Mouse (Mus musculus): ENCODE data around the gene Ifng. TPM values are rescaled to one million over a fixed set of nuclear protein-coding genes. Genes with fewer than 3 reads are reported as not detected.

Gene Ifng
- total and polyA plus RNA-seq, 2 experiments from 2014 or later, result 0.68 TPM; not detected in 1

GRCm38 (mm10) chr10:118477297-118477696 is 36.5 kb downstream of the Ifng start:
- Histone ChIP-seq H3K4me2 (ENCODE audit: low read depth, low read length) (no peak overlapping the region), H3K9me3 (ENCODE audit: low read length) (no peaks in the 10 kb centered on the region), H3K27ac (no peak overlapping the region), H3K27me3 (ENCODE audit: insufficient read depth, low read length) (no peaks in the 10 kb centered on the region), H3K9ac (replicated peaks; ENCODE audit: low read length) (no peak overlapping the region), H3K4me3 (ENCODE audit: low read length) (no peak overlapping the region), H3K36me3 (ENCODE audit: insufficient read depth, low read length) (no peaks in the 10 kb centered on the region), H3K4me1 (ENCODE audit: insufficient read depth, low read length) (no peaks in the 10 kb centered on the region)
- ATAC-seq (no peak), DNase-seq (ENCODE audit: low spot score) (no peak)
- no peak for TF ChIP-seq CTCF (IDR thresholded peaks at IDR 0.05; ENCODE audit: low read depth)
- 89% methylated on average over 2 of the region's 2 CpGs for WGBS

- TF ChIP-seq CTCF (IDR thresholded peaks at IDR 0.05; ENCODE audit: low read depth), result no peak
- H3K36me3 ChIP-seq (ENCODE audit: insufficient read depth, low read length), result no peaks in the 10 kb centered on the region
- no peak overlapping the region for H3K27ac ChIP-seq
- H3K4me3 ChIP-seq (ENCODE audit: low read length), result no peak overlapping the region
- no peaks in the 10 kb centered on the region for H3K4me1 ChIP-seq (ENCODE audit: insufficient read depth, low read length)
- no peaks in the 10 kb centered on the region for H3K27me3 ChIP-seq (ENCODE audit: insufficient read depth, low read length)
- 83% methylated on average over 4 of the region's 4 CpGs for WGBS
- H3K9me3 ChIP-seq (ENCODE audit: low read length), result no peaks in the 10 kb centered on the region
- DNase-seq (ENCODE audit: low spot score) (no peak), ATAC-seq (no peak)
- no peak overlapping the region for H3K9ac ChIP-seq (replicated peaks; ENCODE audit: low read length)
- no peak overlapping the region for H3K4me2 ChIP-seq (ENCODE audit: low read depth, low read length)
Measured at GRCm38 (mm10) chr10:118479244-118479643, 38.4 kb downstream of the Ifng start.

- DNase-seq (ENCODE audit: low spot score), result no peak
- Histone ChIP-seq H3K9ac (replicated peaks; ENCODE audit: low read length) (no peak overlapping the region), H3K4me3 (ENCODE audit: low read length) (no peak overlapping the region), H3K36me3 (ENCODE audit: insufficient read depth, low read length) (no peaks in the 10 kb centered on the region), H3K27me3 (ENCODE audit: insufficient read depth, low read length) (no peaks in the 10 kb centered on the region), H3K9me3 (ENCODE audit: low read length) (no peaks in the 10 kb centered on the region), H3K4me2 (ENCODE audit: low read depth, low read length) (no peak overlapping the region), H3K27ac (no peak overlapping the region), H3K4me1 (ENCODE audit: insufficient read depth, low read length) (no peaks in the 10 kb centered on the region)
- 96% methylated on average over 5 of the region's 5 CpGs for WGBS
- no peak for TF ChIP-seq CTCF (IDR thresholded peaks at IDR 0.05; ENCODE audit: low read depth)
- ATAC-seq, result no peak
Measured at GRCm38 (mm10) chr10:118480118-118480517, 39.3 kb downstream of the Ifng start.

- DNase-seq (ENCODE audit: low spot score) (no peak), ATAC-seq (no peak)
- Histone ChIP-seq H3K4me1 (ENCODE audit: insufficient read depth, low read length) (no peaks in the 10 kb centered on the region), H3K36me3 (ENCODE audit: insufficient read depth, low read length) (no peaks in the 10 kb centered on the region), H3K4me2 (ENCODE audit: low read depth, low read length) (no peak overlapping the region), H3K9me3 (ENCODE audit: low read length) (no peaks in the 10 kb centered on the region), H3K27ac (no peak overlapping the region), H3K27me3 (ENCODE audit: insufficient read depth, low read length) (no peaks in the 10 kb centered on the region), H3K4me3 (ENCODE audit: low read length) (no peak overlapping the region), H3K9ac (replicated peaks; ENCODE audit: low read length) (no peak overlapping the region)
- no peak for TF ChIP-seq CTCF (IDR thresholded peaks at IDR 0.05; ENCODE audit: low read depth)
- 87% methylated on average over 7 of the region's 7 CpGs for WGBS
Measured at GRCm38 (mm10) chr10:118480793-118481192, 39.9 kb downstream of the Ifng start.

GRCm38 (mm10) chr10:118494109-118494508 is 53.3 kb downstream of the Ifng start:
- H3K27me3 ChIP-seq (ENCODE audit: insufficient read depth, low read length), result no peaks in the 10 kb centered on the region
- DNase-seq (ENCODE audit: low spot score) (no peak), ATAC-seq (no peak)
- H3K4me2 ChIP-seq (ENCODE audit: low read depth, low read length), result no peak overlapping the region
- no peak for TF ChIP-seq CTCF (IDR thresholded peaks at IDR 0.05; ENCODE audit: low read depth)
- H3K36me3 ChIP-seq (ENCODE audit: insufficient read depth, low read length), result no peaks in the 10 kb centered on the region
- H3K9ac ChIP-seq (replicated peaks; ENCODE audit: low read length), result no peak overlapping the region
- H3K4me1 ChIP-seq (ENCODE audit: insufficient read depth, low read length), result no peaks in the 10 kb centered on the region
- H3K4me3 ChIP-seq (ENCODE audit: low read length), result no peak overlapping the region
- no peaks in the 10 kb centered on the region for H3K9me3 ChIP-seq (ENCODE audit: low read length)
- no peak overlapping the region for H3K27ac ChIP-seq
- 85% methylated on average over 1 of the region's 1 CpGs for WGBS

- H3K4me2 ChIP-seq (ENCODE audit: low read depth, low read length), result no peak overlapping the region
- ATAC-seq, result no peak
- H3K9me3 ChIP-seq (ENCODE audit: low read length), result no peaks in the 10 kb centered on the region
- H3K9ac ChIP-seq (replicated peaks; ENCODE audit: low read length), result no peak overlapping the region
- DNase-seq (ENCODE audit: low spot score), result no peak
- TF ChIP-seq CTCF (IDR thresholded peaks at IDR 0.05; ENCODE audit: low read depth), result no peak
- no peak overlapping the region for H3K27ac ChIP-seq
- no peaks in the 10 kb centered on the region for H3K36me3 ChIP-seq (ENCODE audit: insufficient read depth, low read length)
- no peak overlapping the region for H3K4me3 ChIP-seq (ENCODE audit: low read length)
- no peaks in the 10 kb centered on the region for H3K27me3 ChIP-seq (ENCODE audit: insufficient read depth, low read length)
- 87% methylated on average over 1 of the region's 1 CpGs for WGBS
- no peaks in the 10 kb centered on the region for H3K4me1 ChIP-seq (ENCODE audit: insufficient read depth, low read length)
Measured at GRCm38 (mm10) chr10:118495362-118495761, 54.5 kb downstream of the Ifng start.

Other genes starting within 250 kb of the Ifng start
- gene Il22, start 236.1 kb upstream of the Ifng start, total RNA-seq (2014; rRNA removed), result not detected in 2 replicates
- 2.0 and 2.9 TPM in 2 replicates for gene Il22, start 236.1 kb upstream of the Ifng start, polyA plus RNA-seq (2015; fragmentation: Nextera tagmentation; extraction: Ambion mirVana)
- gene Gm32717, start 200.3 kb upstream of the Ifng start, total RNA-seq (2014; rRNA removed), result 0.05 and 0.18 TPM in 2 replicates
- gene Gm32717, start 200.3 kb upstream of the Ifng start, polyA plus RNA-seq (2015; fragmentation: Nextera tagmentation; extraction: Ambion mirVana), result 0.10 TPM in 1 of 2 replicates, not detected in the other
- gene Gm32802, start 182.4 kb upstream of the Ifng start, total RNA-seq (2014; rRNA removed), result 0.05 and 0.18 TPM in 2 replicates
- gene Gm32802, start 182.4 kb upstream of the Ifng start, polyA plus RNA-seq (2015; fragmentation: Nextera tagmentation; extraction: Ambion mirVana), result 0.10 TPM in 1 of 2 replicates, not detected in the other
- 0.22 TPM in 1 of 2 replicates, not detected in the other for gene Iltifb, start 146.0 kb upstream of the Ifng start, total RNA-seq (2014; rRNA removed)
- 6.5 and 6.6 TPM in 2 replicates for gene Iltifb, start 146.0 kb upstream of the Ifng start, polyA plus RNA-seq (2015; fragmentation: Nextera tagmentation; extraction: Ambion mirVana)
- gene Gm9040, start 114.1 kb upstream of the Ifng start, total RNA-seq (2014; rRNA removed), result not detected in 2 replicates
- gene Gm9040, start 114.1 kb upstream of the Ifng start, polyA plus RNA-seq (2015; fragmentation: Nextera tagmentation; extraction: Ambion mirVana), result not detected in 2 replicates
- not detected in 2 replicates for gene Gm9044, start 108.6 kb upstream of the Ifng start, total RNA-seq (2014; rRNA removed)
- not detected in 2 replicates for gene Gm9044, start 108.6 kb upstream of the Ifng start, polyA plus RNA-seq (2015; fragmentation: Nextera tagmentation; extraction: Ambion mirVana)
- not detected in 2 replicates for gene Gm9045, start 103.2 kb upstream of the Ifng start, total RNA-seq (2014; rRNA removed)
- not detected in 2 replicates for gene Gm9045, start 103.2 kb upstream of the Ifng start, polyA plus RNA-seq (2015; fragmentation: Nextera tagmentation; extraction: Ambion mirVana)
- not detected in 2 replicates for gene Gm9046, start 97.8 kb upstream of the Ifng start, total RNA-seq (2014; rRNA removed)
- not detected in 2 replicates for gene Gm9046, start 97.8 kb upstream of the Ifng start, polyA plus RNA-seq (2015; fragmentation: Nextera tagmentation; extraction: Ambion mirVana)
- gene Gm9048, start 92.4 kb upstream of the Ifng start, total RNA-seq (2014; rRNA removed), result 0.14 TPM in 1 of 2 replicates, not detected in the other
- not detected in 2 replicates for gene Gm9048, start 92.4 kb upstream of the Ifng start, polyA plus RNA-seq (2015; fragmentation: Nextera tagmentation; extraction: Ambion mirVana)
- gene Gm9049, start 86.9 kb upstream of the Ifng start, total RNA-seq (2014; rRNA removed), result not detected in 2 replicates
- not detected in 2 replicates for gene Gm9049, start 86.9 kb upstream of the Ifng start, polyA plus RNA-seq (2015; fragmentation: Nextera tagmentation; extraction: Ambion mirVana)

Measured in hindbrain, postnatal 0 days (tissue).